Mouse (Mus musculus): Measurements from ENCODE around the gene Bdh2. TPM values are rescaled to one million over a fixed set of nuclear protein-coding genes. Genes with fewer than 3 reads are reported as not detected.

Gene Bdh2
- polyA plus RNA-seq, 1 experiment from 2014 or later = 5.5 TPM

- Histone ChIP-seq H3K4me1 (replicated peaks; ENCODE audit: control insufficient read depth, insufficient read depth, low read length) (no peaks in the 10 kb centered on the region), H3K4me3 (replicated peaks; ENCODE audit: low read length) (no peak overlapping the region), H3K36me3 (replicated peaks; ENCODE audit: control insufficient read depth, insufficient read depth) (no peaks in the 10 kb centered on the region), H3K27me3 (ENCODE audit: control insufficient read depth, insufficient read depth, low read length) (no peaks in the 10 kb centered on the region), H3K9me3 (ENCODE audit: control insufficient read depth, low read length) (no peaks in the 10 kb centered on the region), H3K9ac (no peak overlapping the region), H3K27ac (no peak overlapping the region), H3K4me2 (replicated peaks) (no peak overlapping the region)
- DNase-seq (ENCODE audit: low spot score) = no peak
- no peak for ATAC-seq (ENCODE audit: low FRiP score)
- WGBS = 87% methylated on average over 8 of the region's 8 CpGs
Measured at GRCm38 (mm10) chr3:135288138-135288750, 7.2 kb downstream of the Bdh2 start.

GRCm38 (mm10) chr3:135289148-135289547 lies 8.1 kb downstream of the Bdh2 start:
- DNase-seq (ENCODE audit: low spot score) = no peak
- no peak overlapping the region for H3K9ac ChIP-seq
- H3K27ac ChIP-seq = no peak overlapping the region
- no peak overlapping the region for H3K4me2 ChIP-seq (replicated peaks)
- H3K4me1 ChIP-seq (replicated peaks; ENCODE audit: control insufficient read depth, insufficient read depth, low read length) = 0 out of 2 replicates have a peak, but pooled peaks cover 5% of the 10 kb centered on the region
- WGBS = 93% methylated on average over 1 of the region's 1 CpGs
- H3K27me3 ChIP-seq (ENCODE audit: control insufficient read depth, insufficient read depth, low read length) = no peaks in the 10 kb centered on the region
- H3K36me3 ChIP-seq (replicated peaks; ENCODE audit: control insufficient read depth, insufficient read depth) = no peaks in the 10 kb centered on the region
- no peak for ATAC-seq (ENCODE audit: low FRiP score)
- H3K9me3 ChIP-seq (ENCODE audit: control insufficient read depth, low read length) = no peaks in the 10 kb centered on the region
- no peak overlapping the region for H3K4me3 ChIP-seq (replicated peaks; ENCODE audit: low read length)

GRCm38 (mm10) chr3:135290249-135290894 lies 9.4 kb downstream of the Bdh2 start:
- peak; percentile 87 for DNase-seq (ENCODE audit: low spot score)
- no peaks in the 10 kb centered on the region for H3K36me3 ChIP-seq (replicated peaks; ENCODE audit: control insufficient read depth, insufficient read depth)
- H3K4me1 ChIP-seq (replicated peaks; ENCODE audit: control insufficient read depth, insufficient read depth, low read length) = 0 out of 2 replicates have a peak, but pooled peaks cover 5% of the 10 kb centered on the region
- H3K4me3 ChIP-seq (replicated peaks; ENCODE audit: low read length) = no peak overlapping the region
- H3K9me3 ChIP-seq (ENCODE audit: control insufficient read depth, low read length) = no peaks in the 10 kb centered on the region
- H3K27ac ChIP-seq = no peak overlapping the region
- no peak overlapping the region for H3K4me2 ChIP-seq (replicated peaks)
- H3K27me3 ChIP-seq (ENCODE audit: control insufficient read depth, insufficient read depth, low read length) = no peaks in the 10 kb centered on the region
- 96% methylated on average over 7 of the region's 7 CpGs for WGBS
- peak; percentile 81 for ATAC-seq (ENCODE audit: low FRiP score)
- H3K9ac ChIP-seq = no peak overlapping the region

GRCm38 (mm10) chr3:135293703-135294102 lies 12.7 kb downstream of the Bdh2 start:
- H3K9me3 ChIP-seq (ENCODE audit: control insufficient read depth, low read length) = no peaks in the 10 kb centered on the region

GRCm38 (mm10) chr3:135295559-135295958 lies 14.5 kb downstream of the Bdh2 start:
- DNase-seq (ENCODE audit: low spot score) (no peak), ATAC-seq (ENCODE audit: low FRiP score) (no peak)
- Histone ChIP-seq H3K9ac (no peak overlapping the region), H3K4me2 (replicated peaks) (no peak overlapping the region), H3K27ac (no peak overlapping the region), H3K4me3 (replicated peaks; ENCODE audit: low read length) (no peak overlapping the region), H3K4me1 (replicated peaks; ENCODE audit: control insufficient read depth, insufficient read depth, low read length) (0 out of 2 replicates have a peak, but pooled peaks cover 5% of the 10 kb centered on the region), H3K9me3 (ENCODE audit: control insufficient read depth, low read length) (no peaks in the 10 kb centered on the region), H3K36me3 (replicated peaks; ENCODE audit: control insufficient read depth, insufficient read depth) (no peaks in the 10 kb centered on the region), H3K27me3 (ENCODE audit: control insufficient read depth, insufficient read depth, low read length) (no peaks in the 10 kb centered on the region)
- 80% methylated on average over 1 of the region's 1 CpGs for WGBS

More at GRCm38 (mm10) chr3:135293703-135294102, 12.7 kb downstream of the Bdh2 start:
- DNase-seq (ENCODE audit: low spot score) = no peak
- Histone ChIP-seq H3K27me3 (ENCODE audit: control insufficient read depth, insufficient read depth, low read length) (no peaks in the 10 kb centered on the region), H3K9ac (no peak overlapping the region), H3K4me1 (replicated peaks; ENCODE audit: control insufficient read depth, insufficient read depth, low read length) (0 out of 2 replicates have a peak, but pooled peaks cover 5% of the 10 kb centered on the region), H3K4me2 (replicated peaks) (no peak overlapping the region), H3K36me3 (replicated peaks; ENCODE audit: control insufficient read depth, insufficient read depth) (no peaks in the 10 kb centered on the region), H3K27ac (no peak overlapping the region), H3K4me3 (replicated peaks; ENCODE audit: low read length) (no peak overlapping the region)
- ATAC-seq (ENCODE audit: low FRiP score) = no peak
- 41% methylated on average over 7 of the region's 7 CpGs for WGBS

GRCm38 (mm10) chr3:135298560-135298959 lies 17.5 kb downstream of the Bdh2 start:
- ATAC-seq (ENCODE audit: low FRiP score) (no peak), DNase-seq (ENCODE audit: low spot score) (no peak)
- no peak overlapping the region for H3K4me2 ChIP-seq (replicated peaks)
- H3K27ac ChIP-seq = no peak overlapping the region
- H3K4me3 ChIP-seq (replicated peaks; ENCODE audit: low read length) = no peak overlapping the region
- 90% methylated on average over 3 of the region's 3 CpGs for WGBS
- H3K27me3 ChIP-seq (ENCODE audit: control insufficient read depth, insufficient read depth, low read length) = no peaks in the 10 kb centered on the region
- H3K9ac ChIP-seq = no peak overlapping the region
- H3K4me1 ChIP-seq (replicated peaks; ENCODE audit: control insufficient read depth, insufficient read depth, low read length) = 0 out of 2 replicates have a peak, but pooled peaks cover 4% of the 10 kb centered on the region
- no peaks in the 10 kb centered on the region for H3K9me3 ChIP-seq (ENCODE audit: control insufficient read depth, low read length)
- H3K36me3 ChIP-seq (replicated peaks; ENCODE audit: control insufficient read depth, insufficient read depth) = no peaks in the 10 kb centered on the region

GRCm38 (mm10) chr3:135300081-135300480 lies 19.1 kb downstream of the Bdh2 start:
- DNase-seq (ENCODE audit: low spot score) (no peak), ATAC-seq (ENCODE audit: low FRiP score) (no peak)
- H3K27ac ChIP-seq = no peak overlapping the region
- peaks cover 5% of the 10 kb centered on the region; the same call in 1 of the 2 replicates for H3K4me1 ChIP-seq (replicated peaks; ENCODE audit: control insufficient read depth, insufficient read depth, low read length)
- 53% methylated on average over 6 of the region's 6 CpGs for WGBS
- no peak overlapping the region for H3K4me2 ChIP-seq (replicated peaks)
- no peaks in the 10 kb centered on the region for H3K9me3 ChIP-seq (ENCODE audit: control insufficient read depth, low read length)
- H3K27me3 ChIP-seq (ENCODE audit: control insufficient read depth, insufficient read depth, low read length) = no peaks in the 10 kb centered on the region
- no peak overlapping the region for H3K4me3 ChIP-seq (replicated peaks; ENCODE audit: low read length)
- H3K36me3 ChIP-seq (replicated peaks; ENCODE audit: control insufficient read depth, insufficient read depth) = no peaks in the 10 kb centered on the region
- no peak overlapping the region for H3K9ac ChIP-seq

- H3K27ac ChIP-seq = no peak overlapping the region
- no peak overlapping the region for H3K4me2 ChIP-seq (replicated peaks)
- no peak for DNase-seq (ENCODE audit: low spot score)
- H3K9me3 ChIP-seq (ENCODE audit: control insufficient read depth, low read length) = no peaks in the 10 kb centered on the region
- peaks cover 13% of the 10 kb centered on the region; the same call in 1 of the 2 replicates for H3K4me1 ChIP-seq (replicated peaks; ENCODE audit: control insufficient read depth, insufficient read depth, low read length)
- ATAC-seq (ENCODE audit: low FRiP score) = no peak
- no peaks in the 10 kb centered on the region for H3K36me3 ChIP-seq (replicated peaks; ENCODE audit: control insufficient read depth, insufficient read depth)
- H3K4me3 ChIP-seq (replicated peaks; ENCODE audit: low read length) = no peak overlapping the region
- H3K9ac ChIP-seq = no peak overlapping the region
- H3K27me3 ChIP-seq (ENCODE audit: control insufficient read depth, insufficient read depth, low read length) = no peaks in the 10 kb centered on the region
- 12% methylated on average over 6 of the region's 6 CpGs for WGBS
Measured at GRCm38 (mm10) chr3:135304060-135304459, 23.0 kb downstream of the Bdh2 start.

- WGBS = 10% methylated on average over 9 of the region's 9 CpGs
- Histone ChIP-seq H3K4me1 (replicated peaks; ENCODE audit: control insufficient read depth, insufficient read depth, low read length) (peaks cover 13% of the 10 kb centered on the region; the same call in 1 of the 2 replicates), H3K9me3 (ENCODE audit: control insufficient read depth, low read length) (no peaks in the 10 kb centered on the region), H3K36me3 (replicated peaks; ENCODE audit: control insufficient read depth, insufficient read depth) (no peaks in the 10 kb centered on the region), H3K9ac (no peak overlapping the region), H3K4me3 (replicated peaks; ENCODE audit: low read length) (no peak overlapping the region), H3K4me2 (replicated peaks) (no peak overlapping the region), H3K27me3 (ENCODE audit: control insufficient read depth, insufficient read depth, low read length) (no peaks in the 10 kb centered on the region), H3K27ac (no peak overlapping the region)
- ATAC-seq (ENCODE audit: low FRiP score) = no peak
- DNase-seq (ENCODE audit: low spot score) = no peak
Measured at GRCm38 (mm10) chr3:135304566-135304965, 23.5 kb downstream of the Bdh2 start.

All from hindbrain, embryonic 14.5 days (tissue).